Mouse (Mus musculus) ovary, postnatal 36 days (tissue): Measurements from ENCODE around the gene Gm2000.
"Not testable (repeated sequence)": the region's sequence is repeated elsewhere in the genome, so short reads cannot be mapped to it uniquely, and the experiment has no call there.

Experiments used
- DNase-seq: peaks from one replicate; pipeline ENCODE4 v3.0.0; 2022; ENCODE audit warnings: low spot score, mixed read lengths

The Gm2000 gene

DNA sequence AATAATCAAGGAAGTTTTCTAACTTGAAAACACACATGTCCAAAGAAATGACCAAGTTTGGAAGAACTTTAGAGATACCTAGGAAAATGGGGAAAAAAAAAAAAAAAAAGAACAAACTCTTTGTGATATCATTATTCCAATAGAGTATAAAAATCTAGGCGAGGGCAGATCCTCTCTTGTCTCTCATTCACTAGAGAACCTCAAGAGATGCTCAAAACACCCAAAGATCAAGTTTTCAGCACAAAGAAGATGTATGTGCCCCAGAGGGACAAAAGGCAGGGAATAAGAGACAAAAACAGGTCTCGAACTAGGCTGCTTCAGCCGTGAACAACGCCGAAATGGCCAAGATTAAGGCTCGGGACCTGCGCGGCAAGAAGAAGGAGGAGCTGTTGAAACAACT lies at the start of gene Gm2000:
TSS of gene Gm2000 (plus strand) at position 301 of the 400 bp plus-strand sequence.
- DNase-seq, result no peak

DNA sequence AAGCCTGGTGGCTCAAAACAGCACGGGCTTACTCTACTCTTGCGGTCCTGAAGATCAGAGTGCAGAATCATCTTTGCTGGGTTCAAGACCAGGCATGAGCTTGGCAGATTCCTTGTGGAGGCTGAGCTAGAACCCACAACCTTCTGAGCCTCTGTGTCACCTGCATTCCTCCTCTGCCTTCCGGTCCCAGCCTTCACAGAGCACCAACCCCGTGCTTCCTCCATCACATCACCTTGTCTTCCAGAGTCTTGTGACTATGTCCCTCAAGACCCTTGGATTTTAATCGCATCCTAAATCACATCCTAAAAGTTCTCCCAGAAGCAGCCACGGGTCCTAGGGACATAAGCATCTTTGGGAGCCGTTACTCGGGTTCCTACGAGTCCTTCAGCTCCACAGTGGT lies 42.7 kb upstream of the Gm2000 start:
- no peak for DNase-seq

DNA sequence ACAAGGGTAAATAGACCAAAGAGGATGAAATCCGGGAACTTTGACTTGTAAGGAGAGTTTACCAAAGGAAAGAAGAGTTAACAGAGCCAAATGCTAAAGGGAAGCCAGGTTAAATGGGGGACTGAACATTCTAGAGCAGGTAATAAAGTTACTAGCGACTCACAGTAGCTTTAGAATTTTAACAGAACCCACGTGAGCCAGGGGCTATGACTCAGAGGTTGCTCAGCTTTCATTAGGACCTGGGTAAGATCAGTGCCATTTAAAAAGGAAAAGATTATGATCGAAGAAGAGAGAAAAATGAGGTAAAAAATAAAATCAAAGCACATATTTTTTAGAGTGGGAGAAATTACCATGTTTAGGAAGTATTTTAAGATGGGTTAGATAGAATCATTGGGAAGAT lies 25.0 kb upstream of the Gm2000 start:
- no peak for DNase-seq

DNA sequence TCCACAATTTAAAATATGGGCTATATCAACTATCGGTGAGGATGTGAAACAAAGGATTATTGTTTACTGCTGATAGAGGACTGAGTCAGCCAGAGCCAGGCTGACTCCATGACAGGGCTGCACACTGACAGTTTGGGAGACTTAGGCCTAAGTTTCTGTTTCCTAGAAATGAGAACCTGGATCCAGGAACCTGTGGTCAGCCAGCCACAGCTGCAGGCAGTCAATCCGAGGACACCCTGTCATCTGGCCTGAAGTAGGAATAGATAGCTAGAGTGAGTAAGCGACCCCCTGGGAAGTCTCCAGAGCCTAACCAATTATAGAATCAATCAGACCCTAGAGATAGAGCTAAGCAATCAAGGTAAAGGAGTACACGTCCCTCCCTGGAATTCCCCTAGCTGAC lies 21.4 kb upstream of the Gm2000 start:
- DNase-seq, result no peak

DNA sequence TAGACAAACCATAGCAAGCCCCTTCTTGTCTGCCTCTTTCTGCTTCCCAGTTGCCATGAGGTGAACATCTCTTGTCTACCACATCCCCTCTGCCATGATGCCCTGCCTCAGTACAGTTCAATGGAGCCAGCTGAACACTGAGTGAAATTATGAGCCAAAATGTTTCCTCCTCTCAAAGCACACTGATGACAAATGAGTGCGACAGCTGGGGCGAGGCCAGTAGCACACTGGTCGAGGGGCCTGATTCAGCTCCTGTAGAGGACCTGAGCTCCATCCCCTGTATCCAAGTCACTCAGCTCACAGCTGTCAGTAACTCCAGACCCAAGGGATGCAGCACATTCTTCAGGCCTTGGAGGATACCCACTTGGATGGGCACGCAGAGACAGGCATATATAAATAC lies 20.2 kb upstream of the Gm2000 start:
- no peak for DNase-seq

DNA sequence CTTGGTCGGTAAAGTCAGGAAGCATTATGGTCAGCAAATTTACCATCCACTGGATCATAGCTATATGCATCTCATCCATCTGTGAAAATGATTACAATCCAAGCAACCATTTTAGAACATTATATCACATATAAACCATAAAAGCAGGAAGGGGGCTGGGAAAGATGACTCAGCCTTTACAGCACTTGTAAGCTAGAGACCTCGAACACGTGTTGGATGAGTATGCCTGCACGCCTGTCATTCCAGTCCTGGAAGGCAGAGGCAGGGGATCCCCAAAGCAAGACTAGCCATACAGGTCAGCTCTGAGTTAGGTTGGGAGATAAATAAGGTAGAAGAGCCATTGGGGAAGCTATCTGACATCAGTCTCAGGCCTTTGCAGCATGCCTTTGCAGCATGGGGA lies 16.8 kb upstream of the Gm2000 start:
- DNase-seq, result no peak

DNA sequence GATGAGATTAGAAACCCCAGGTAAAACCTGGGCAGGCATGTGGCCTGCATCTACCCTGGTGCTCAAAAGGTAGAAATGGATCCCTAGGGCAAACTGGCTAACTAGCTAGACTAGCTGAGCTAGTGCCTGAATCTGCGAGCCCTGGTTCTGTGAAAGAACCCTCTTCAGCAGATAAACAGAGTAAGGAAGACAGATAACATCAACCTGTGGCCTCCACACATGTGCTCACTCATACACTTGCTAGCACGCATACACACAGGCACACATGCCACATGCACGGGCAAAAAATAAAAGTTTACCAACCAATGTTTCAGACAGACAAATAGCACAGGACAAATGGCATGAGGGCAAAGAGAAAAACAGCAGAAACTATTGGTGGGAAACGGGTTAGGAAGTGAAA lies 15.4 kb upstream of the Gm2000 start:
- no peak for DNase-seq

DNA sequence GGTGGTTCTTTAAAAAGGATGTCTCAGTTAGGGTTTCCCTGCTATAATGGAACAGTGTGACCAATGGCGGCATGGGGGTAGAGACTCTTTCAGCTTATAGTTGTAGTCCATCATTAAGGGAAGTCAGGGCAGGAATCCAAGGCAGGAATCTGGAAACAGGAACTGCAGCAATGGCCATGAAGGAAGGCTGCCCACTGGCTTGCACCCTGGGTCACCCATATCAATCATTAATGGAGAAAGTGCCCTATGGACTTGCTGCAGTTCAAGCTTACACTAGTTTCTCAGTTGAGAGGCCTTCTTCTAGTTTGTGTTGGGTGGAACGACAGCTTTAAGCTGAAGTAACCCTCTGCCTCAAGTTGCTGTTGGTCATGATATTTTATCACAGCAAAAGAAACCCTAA lies 13.4 kb upstream of the Gm2000 start:
- DNase-seq, result no peak

DNA sequence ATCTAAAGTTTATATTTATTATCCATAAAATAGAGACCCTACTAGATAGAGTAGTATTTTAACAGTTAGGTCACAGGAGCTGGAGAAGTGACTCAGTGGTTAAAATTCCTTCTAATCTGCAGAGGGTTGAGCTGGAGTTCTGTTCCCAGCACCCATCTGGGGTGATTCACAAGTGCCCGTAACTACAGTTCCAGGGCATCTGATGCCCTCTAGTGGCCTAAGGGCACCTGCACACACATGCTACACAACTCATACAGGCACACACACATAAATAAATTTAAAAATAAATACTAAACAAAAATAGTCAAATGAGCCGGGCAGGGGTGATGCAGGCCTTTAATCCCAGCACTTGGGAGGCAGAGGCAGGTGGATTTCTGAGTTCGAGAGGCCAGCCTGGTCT lies 15.4 kb downstream of the Gm2000 start:
- no peak for DNase-seq

DNA sequence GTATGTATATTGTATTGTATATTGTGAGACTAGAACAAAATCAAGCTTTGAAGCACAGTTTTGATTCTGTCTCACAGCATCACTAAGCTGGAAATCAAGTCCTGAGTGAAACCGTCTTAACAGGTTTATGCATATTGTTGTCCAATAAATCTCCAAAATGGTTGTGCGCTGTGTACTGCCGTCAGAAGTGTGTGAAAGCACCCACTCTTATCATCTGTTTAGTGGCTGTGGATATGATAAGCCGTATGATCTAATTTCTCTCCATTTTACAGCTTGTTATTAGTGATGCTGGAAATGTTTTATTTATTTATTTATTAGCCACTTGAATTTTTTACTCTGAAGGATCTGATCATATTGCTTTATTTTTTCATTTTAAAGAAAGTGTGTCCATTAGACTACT lies 20.4 kb downstream of the Gm2000 start:
- DNase-seq, result no peak

DNA sequence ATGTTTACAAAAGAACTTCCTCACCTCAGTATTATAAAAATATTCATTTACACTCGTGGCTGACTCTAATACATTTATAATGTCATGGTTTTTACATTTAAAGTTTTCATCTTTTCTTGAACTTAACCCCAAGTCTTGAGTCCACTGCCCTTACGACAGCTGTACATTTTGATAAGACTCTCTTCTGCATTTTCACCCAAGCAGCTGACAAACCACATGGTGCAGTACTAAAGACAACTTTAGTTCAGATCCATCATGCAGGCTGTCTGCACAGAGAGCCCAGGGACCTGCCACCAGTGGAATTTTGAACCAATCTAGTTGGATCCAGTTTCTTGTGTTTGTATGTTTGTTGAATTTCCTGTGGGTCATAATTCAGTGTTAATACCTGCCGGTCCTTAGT lies 21.0 kb downstream of the Gm2000 start:
- DNase-seq, result no peak

DNA sequence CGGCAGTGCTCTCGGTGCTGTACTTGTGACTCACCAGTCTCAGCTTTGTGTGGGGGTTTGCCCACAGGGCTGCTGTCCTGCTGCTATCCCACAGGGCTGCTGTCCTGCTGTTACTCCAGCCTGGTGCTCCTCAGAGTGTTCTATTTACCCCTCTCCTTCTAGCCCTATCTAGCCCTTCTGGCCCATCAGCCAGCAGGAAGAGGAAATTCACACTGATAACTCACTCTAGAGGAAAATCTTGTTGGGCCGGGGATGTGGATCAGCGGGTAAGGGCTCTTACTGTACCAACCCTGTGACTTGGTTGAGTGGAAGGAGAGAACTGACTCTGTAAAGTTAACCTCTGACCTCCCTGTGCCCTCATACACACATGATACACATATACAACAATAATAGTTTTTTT lies 27.3 kb downstream of the Gm2000 start:
- DNase-seq, result no peak

DNA sequence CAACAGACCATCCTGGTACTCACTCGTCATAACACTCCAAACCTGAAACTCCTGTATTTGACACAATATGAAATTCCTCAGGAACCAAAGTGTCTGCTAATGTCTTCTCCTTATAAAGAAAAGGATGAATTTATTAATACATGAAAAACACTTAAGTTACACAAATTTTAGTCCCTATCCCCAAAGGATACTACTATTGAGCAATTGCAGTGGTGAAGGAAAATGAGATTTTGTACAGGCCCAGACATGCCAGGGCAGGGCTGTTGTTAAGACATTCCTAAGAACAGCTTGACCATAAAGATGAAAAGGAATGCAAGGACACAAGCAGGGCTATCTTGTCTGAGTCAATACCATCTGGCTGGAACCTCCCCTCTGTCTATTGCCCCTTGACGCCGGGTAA lies 34.3 kb downstream of the Gm2000 start:
- DNase-seq, result not testable (repeated sequence)

DNA sequence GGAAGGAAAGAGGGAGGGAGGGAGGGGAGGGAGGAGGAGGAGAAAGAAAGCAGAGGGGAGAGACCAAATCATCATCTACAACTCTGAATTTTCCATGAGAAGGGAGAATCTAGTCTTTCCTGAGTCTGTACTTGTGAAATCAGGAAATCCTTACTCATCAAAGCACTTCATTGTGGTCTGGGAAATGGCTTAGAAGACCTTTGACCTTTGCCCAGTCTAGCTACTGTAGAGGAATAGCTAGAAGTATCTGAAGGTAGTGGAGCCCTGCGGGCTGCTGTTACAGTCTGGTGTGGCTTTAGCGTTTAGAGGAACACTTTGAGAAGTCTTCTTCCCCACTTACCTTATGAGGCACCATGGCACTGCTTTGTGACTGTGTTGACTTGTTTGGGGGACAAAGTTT lies 36.7 kb downstream of the Gm2000 start:
- no peak for DNase-seq

DNA sequence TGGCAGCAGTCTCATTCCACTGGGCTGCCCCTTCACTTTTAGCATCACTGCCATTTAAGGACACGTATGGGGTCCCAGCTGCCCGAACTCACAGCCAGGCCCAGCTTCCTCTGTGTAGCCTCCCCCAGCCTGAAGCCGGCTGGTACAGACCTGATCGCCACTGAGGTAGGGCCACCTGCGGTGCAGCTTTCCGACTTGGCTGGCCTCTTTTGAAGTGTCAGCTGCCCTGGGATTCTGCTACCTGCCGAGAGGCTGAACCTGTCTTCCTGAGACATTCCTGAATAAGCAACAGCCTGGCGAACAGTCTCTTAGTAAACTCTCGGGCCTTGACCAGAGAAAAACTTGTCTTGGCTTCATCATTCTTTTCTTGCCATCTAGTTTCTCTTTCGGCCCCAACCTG lies 37.4 kb downstream of the Gm2000 start:
- DNase-seq, result no peak

DNA sequence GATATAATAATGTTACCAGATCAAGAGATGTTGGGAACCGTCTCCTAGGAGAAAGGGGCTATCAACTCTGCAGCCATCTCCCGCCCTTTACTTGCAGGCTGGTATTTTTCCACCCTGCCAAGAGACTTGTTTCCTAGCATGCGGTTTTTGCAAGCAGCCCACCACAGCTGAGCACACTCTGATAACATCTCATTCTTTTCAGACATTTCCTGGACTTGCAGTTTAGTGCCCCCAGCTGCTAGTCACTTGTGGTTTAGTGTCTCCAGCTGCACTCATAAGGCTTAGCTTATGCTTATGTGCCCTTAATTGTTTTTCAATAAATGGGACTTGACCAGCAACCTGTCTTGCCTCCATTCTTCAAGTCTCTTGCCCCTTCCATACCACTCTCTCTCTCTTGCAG lies 42.2 kb downstream of the Gm2000 start:
- no peak for DNase-seq

DNA sequence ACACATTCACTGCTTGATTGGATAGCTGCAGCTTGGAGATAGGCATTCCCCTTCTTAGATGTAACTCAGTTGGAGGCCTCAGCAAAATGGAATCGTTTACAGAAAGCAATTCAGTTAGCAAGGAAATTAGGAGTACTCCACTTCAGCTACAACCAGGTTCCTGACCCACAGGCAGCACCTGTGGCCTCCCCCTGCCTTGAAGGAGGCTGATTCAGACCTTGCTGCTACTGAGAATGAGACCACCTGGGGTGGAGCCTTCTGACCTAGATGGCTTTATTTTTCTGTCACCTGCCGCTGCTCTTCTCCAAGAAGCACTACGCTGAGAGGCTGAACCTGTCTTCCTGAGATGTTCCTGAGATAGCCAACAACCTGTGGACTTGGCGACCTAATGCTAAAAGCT lies 42.7 kb downstream of the Gm2000 start:
- DNase-seq, result no peak
